Mouse (Mus musculus): ENCODE measurements at regions not wholly inside any gene's neighbourhood (a gene's known extent, or its start where the extent isn't known, plus 50 kb on each side); places are given as distances from the start of the nearest gene placed in this dataset.

- no peak for TF ChIP-seq ZKSCAN1 (IDR thresholded peaks at IDR 0.05; ENCODE audit: low read depth, low read length)
- TF ChIP-seq KAT2A (conservative IDR thresholded peaks at IDR 0.05; ENCODE audit: low read depth, low read length) = no peak
- TF ChIP-seq SIN3A (IDR thresholded peaks at IDR 0.05; ENCODE audit: low read length) = no peak
- TF ChIP-seq RCOR1 (IDR thresholded peaks at IDR 0.05; ENCODE audit: low read depth, low read length) = no peak
- TF ChIP-seq MAZ (IDR thresholded peaks at IDR 0.05; ENCODE audit: low read depth, low read length) = no peak
- no peak for TF ChIP-seq SMC3 (IDR thresholded peaks at IDR 0.05; ENCODE audit: low read depth, low read length)
- no peak for TF ChIP-seq NRF1 (IDR thresholded peaks at IDR 0.05; ENCODE audit: insufficient read depth, low read depth, low read length, poor library complexity, severe bottlenecking)
- TF ChIP-seq USF2 (IDR thresholded peaks at IDR 0.05; ENCODE audit: borderline replicate concordance in 1 of 2, insufficient read depth in 1 of 2, low read depth in 1 of 2, low read length in 2 of 2) = no peak
- no peak for TF ChIP-seq ELF1 (IDR thresholded peaks at IDR 0.05; ENCODE audit: low read depth, low read length)
- no peak for TF ChIP-seq TCF12 (IDR thresholded peaks at IDR 0.05; ENCODE audit: low read depth, low read length)
- TF ChIP-seq TBP (IDR thresholded peaks at IDR 0.05; ENCODE audit: low read depth, low read length) = no peak
- no peak for TF ChIP-seq TAL1 (IDR thresholded peaks at IDR 0.05; ENCODE audit: low read length)
- no peak for TF ChIP-seq RAD21 (IDR thresholded peaks at IDR 0.05; ENCODE audit: low read depth, low read length)
- no peak for TF ChIP-seq NELFE (IDR thresholded peaks at IDR 0.05; ENCODE audit: low read depth, low read length)
- TF ChIP-seq JUND (IDR thresholded peaks at IDR 0.05; ENCODE audit: low read depth, low read length) = no peak
- no peak for TF ChIP-seq GABPA (IDR thresholded peaks at IDR 0.05; ENCODE audit: low read depth, low read length)
- no peak for TF ChIP-seq ZC3H11A (IDR thresholded peaks at IDR 0.05; ENCODE audit: low read depth, low read length)
- TF ChIP-seq E2F4 (IDR thresholded peaks at IDR 0.05; ENCODE audit: borderline replicate concordance, low read depth, low read length) = no peak
- Histone ChIP-seq H3K4me3 (ENCODE audit: control insufficient read depth in 1 of 2, insufficient read depth in 1 of 2, low read depth in 2 of 2, low read length in 2 of 2) (no peak overlapping the region), H3K79me2 (ENCODE audit: control insufficient read depth, insufficient read depth, low read length, poor library complexity) (no peaks in the 10 kb centered on the region), H3K27me3 (ENCODE audit: control insufficient read depth in 1 of 2, insufficient read depth in 2 of 2, low read length in 2 of 2) (no peaks in the 10 kb centered on the region), H3K9me3 (replicated peaks; ENCODE audit: insufficient read depth, low read length) (no peaks in the 10 kb centered on the region), H3K27ac (ENCODE audit: control insufficient read depth, low read depth, low read length) (no peak overlapping the region), H3K9ac (ENCODE audit: control insufficient read depth, low read depth, low read length, poor library complexity, severe bottlenecking) (no peak overlapping the region), H3K36me3 (ENCODE audit: control insufficient read depth in 1 of 2, insufficient read depth in 2 of 2, low read length in 2 of 2) (no peaks in the 10 kb centered on the region), H3K4me1 (ENCODE audit: control insufficient read depth in 1 of 2, insufficient read depth in 2 of 2, low read length in 2 of 2) (no peaks in the 10 kb centered on the region)
- DNase-seq (ENCODE audit: low read depth, low spot score) = no peak
Observed at GRCm38 (mm10) chr5:29030525-29030924, 165.3 kb upstream of the Rnf32 start.

GRCm38 (mm10) chr5:29029957-29030356 lies 165.8 kb upstream of the Rnf32 start:
- no peak overlapping the region for H3K4me3 ChIP-seq (ENCODE audit: control insufficient read depth in 1 of 2, insufficient read depth in 1 of 2, low read depth in 2 of 2, low read length in 2 of 2)
- no peak overlapping the region for H3K9ac ChIP-seq (ENCODE audit: control insufficient read depth, low read depth, low read length, poor library complexity, severe bottlenecking)
- no peak for DNase-seq (ENCODE audit: low read depth, low spot score)
- H3K27me3 ChIP-seq (ENCODE audit: control insufficient read depth in 1 of 2, insufficient read depth in 2 of 2, low read length in 2 of 2) = no peaks in the 10 kb centered on the region
- TF ChIP-seq ZNF384 (IDR thresholded peaks at IDR 0.05; ENCODE audit: low read depth, low read length) (no peak), POLR2AphosphoS5 (IDR thresholded peaks at IDR 0.05; ENCODE audit: borderline replicate concordance, low read depth, low read length) (no peak), NELFE (IDR thresholded peaks at IDR 0.05; ENCODE audit: low read depth, low read length) (no peak), SIN3A (IDR thresholded peaks at IDR 0.05; ENCODE audit: low read length) (no peak), MXI1 (IDR thresholded peaks at IDR 0.05; ENCODE audit: low read depth, low read length) (no peak), USF2 (IDR thresholded peaks at IDR 0.05; ENCODE audit: borderline replicate concordance in 1 of 2, insufficient read depth in 1 of 2, low read depth in 1 of 2, low read length in 2 of 2) (no peak), TCF12 (IDR thresholded peaks at IDR 0.05; ENCODE audit: low read depth, low read length) (no peak), E2F4 (IDR thresholded peaks at IDR 0.05; ENCODE audit: borderline replicate concordance, low read depth, low read length) (no peak)
- no peaks in the 10 kb centered on the region for H3K4me1 ChIP-seq (ENCODE audit: control insufficient read depth in 1 of 2, insufficient read depth in 2 of 2, low read length in 2 of 2)
- no peaks in the 10 kb centered on the region for H3K79me2 ChIP-seq (ENCODE audit: control insufficient read depth, insufficient read depth, low read length, poor library complexity)
- no peaks in the 10 kb centered on the region for H3K36me3 ChIP-seq (ENCODE audit: control insufficient read depth in 1 of 2, insufficient read depth in 2 of 2, low read length in 2 of 2)
- H3K9me3 ChIP-seq (replicated peaks; ENCODE audit: insufficient read depth, low read length) = no peaks in the 10 kb centered on the region
- H3K27ac ChIP-seq (ENCODE audit: control insufficient read depth, low read depth, low read length) = no peak overlapping the region

Measured in MEL (cell line).